Comparison of ENCODE assay signal across 7 mouse cellular contexts in genomic region chr3:67553281-67553680, GRCm38 (mm10). TPM values are rescaled to one million over a fixed set of nuclear protein-coding genes. Genes with fewer than 3 reads are reported as not detected.
DNase-seq lines count a peak whose midpoint lies in the region; ATAC-seq lines count a peak whose summit lies in the region.

No protein-coding gene starts in this region.

- peaks cover 20% of the 10 kb centered on the region for H3K4me1 ChIP-seq in hindbrain, embryonic 13.5 days (replicated peaks)
- H3K4me1 ChIP-seq in hindbrain, embryonic 10.5 days (replicated peaks), result peaks cover 4% of the 10 kb centered on the region; the same call in 1 of the 2 replicates
- no peaks in the 10 kb centered on the region for H3K4me1 ChIP-seq in kidney, embryonic 14.5 days (ENCODE audit: control insufficient read depth, insufficient read depth, low read length)

- H3K36me3 ChIP-seq in hindbrain, embryonic 13.5 days, result no peaks in the 10 kb centered on the region
- H3K36me3 ChIP-seq in hindbrain, embryonic 10.5 days, result no peaks in the 10 kb centered on the region
- no peaks in the 10 kb centered on the region for H3K36me3 ChIP-seq in kidney, embryonic 14.5 days (ENCODE audit: control insufficient read depth, insufficient read depth, low read length)

- H3K9ac ChIP-seq in hindbrain, embryonic 13.5 days, result no peak overlapping the region
- H3K9ac ChIP-seq in kidney, embryonic 14.5 days (ENCODE audit: low read depth, low read length), result no peak overlapping the region

- DNase-seq in hindbrain, embryonic 10.5 days (ENCODE audit: low spot score), result no peak
- peak; percentile 29 for DNase-seq in ES-CJ7 (ENCODE audit: low read depth, low spot score)
- DNase-seq in ZHBTc4 (ENCODE audit: low read depth, low spot score), result peak; percentile 37

- no peak overlapping the region for H3K4me2 ChIP-seq in hindbrain, embryonic 13.5 days
- H3K4me2 ChIP-seq in kidney, embryonic 14.5 days (replicated peaks; ENCODE audit: low read depth, low read length), result no peak overlapping the region

- WGBS in hindbrain, embryonic 13.5 days, result 47% methylated on average over 4 of the region's 4 CpGs
- 46% methylated on average over 4 of the region's 4 CpGs for WGBS in hindbrain, embryonic 10.5 days
- WGBS in kidney, embryonic 14.5 days, result 50% methylated on average over 4 of the region's 4 CpGs

- H3K4me3 ChIP-seq in hindbrain, embryonic 13.5 days, result no peak overlapping the region
- no peak overlapping the region for H3K4me3 ChIP-seq in hindbrain, embryonic 10.5 days
- no peak overlapping the region for H3K4me3 ChIP-seq in kidney, embryonic 14.5 days (ENCODE audit: low read length)

- H3K9me3 ChIP-seq in hindbrain, embryonic 13.5 days, result no peaks in the 10 kb centered on the region
- no peaks in the 10 kb centered on the region for H3K9me3 ChIP-seq in hindbrain, embryonic 10.5 days
- no peaks in the 10 kb centered on the region for H3K9me3 ChIP-seq in kidney, embryonic 14.5 days (ENCODE audit: control insufficient read depth, low read length)

- ATAC-seq in hindbrain, embryonic 13.5 days (ENCODE audit: low FRiP score), result peak; percentile 33
- ATAC-seq in kidney, embryonic 14.5 days (ENCODE audit: low FRiP score, low TSS enrichment), result 0 out of 2 replicates have a peak, but pooled peaks have one; percentile 21
- no peak for ATAC-seq in megakaryocyte, adult 5-6 weeks (ENCODE audit: poor library complexity, severe bottlenecking)
- no peak for ATAC-seq in erythroid progenitor cell, adult 5-6 weeks (replicated peaks; ENCODE audit: low FRiP score, poor library complexity, severe bottlenecking)

- no peaks in the 10 kb centered on the region for H3K27me3 ChIP-seq in hindbrain, embryonic 13.5 days
- H3K27me3 ChIP-seq in hindbrain, embryonic 10.5 days (ENCODE audit: insufficient read depth, poor library complexity, severe bottlenecking), result no peaks in the 10 kb centered on the region
- H3K27me3 ChIP-seq in kidney, embryonic 14.5 days (ENCODE audit: control insufficient read depth, insufficient read depth, low read length), result no peaks in the 10 kb centered on the region

- H3K27ac ChIP-seq in hindbrain, embryonic 13.5 days, result no peak overlapping the region
- H3K27ac ChIP-seq in hindbrain, embryonic 10.5 days, result no peak overlapping the region
- no peak overlapping the region for H3K27ac ChIP-seq in kidney, embryonic 14.5 days (ENCODE audit: low read depth, low read length)

RNA-seq across cellular contexts. Expression of gene Mfsd1, which starts 29.3 kb away (rescaled TPM):
- polyA plus RNA-seq in hindbrain, embryonic 13.5 days (2015; fragmentation: Nextera tagmentation; extraction: Ambion mirVana), result 39.0 and 48.0 TPM in 2 replicates
- 54.4 and 62.7 TPM in 2 replicates for polyA plus RNA-seq in hindbrain, embryonic 10.5 days (2016; fragmentation: Nextera tagmentation; extraction: Ambion mirVana)
- polyA plus RNA-seq in kidney, embryonic 14.5 days (2014; fragmentation: Nextera tagmentation; extraction: Ambion mirVana), result 53.6 and 82.5 TPM in 2 replicates
- 94.3 and 108 TPM in 2 replicates for total RNA-seq in megakaryocyte, adult 5-6 weeks (2015)
- 248 and 267 TPM in 2 replicates for total RNA-seq in megakaryocyte, adult 5-6 weeks (2017)
- total RNA-seq in erythroid progenitor cell, adult 5-6 weeks (2015; ENCODE audit: low replicate concordance), result 19.5 and 23.1 TPM in 2 replicates
- 42.1 and 46.1 TPM in 2 replicates for total RNA-seq in erythroid progenitor cell, adult 5-6 weeks (2017; ENCODE audit: low replicate concordance)

RNA-seq across cellular contexts. Expression of gene Rarres1, which starts 38.0 kb away (rescaled TPM):
- 1.3 TPM in 2 replicates for polyA plus RNA-seq in hindbrain, embryonic 13.5 days (2015; fragmentation: Nextera tagmentation; extraction: Ambion mirVana)
- 1.5 and 2.9 TPM in 2 replicates for polyA plus RNA-seq in hindbrain, embryonic 10.5 days (2016; fragmentation: Nextera tagmentation; extraction: Ambion mirVana)
- polyA plus RNA-seq in kidney, embryonic 14.5 days (2014; fragmentation: Nextera tagmentation; extraction: Ambion mirVana), result 3.1 and 3.4 TPM in 2 replicates
- total RNA-seq in megakaryocyte, adult 5-6 weeks (2015), result not detected in 2 replicates
- total RNA-seq in megakaryocyte, adult 5-6 weeks (2017), result not detected in 2 replicates
- total RNA-seq in erythroid progenitor cell, adult 5-6 weeks (2015; ENCODE audit: low replicate concordance), result not detected in 2 replicates
- total RNA-seq in erythroid progenitor cell, adult 5-6 weeks (2017; ENCODE audit: low replicate concordance), result not detected in 2 replicates

Comparison
In these comparisons a context has a peak if more than half of its experiments do, and no peak if none do; other contexts are left out.
1. ATAC-seq: peak in hindbrain, embryonic 13.5 days (single experiment) and kidney, embryonic 14.5 days (single experiment); none in megakaryocyte, adult 5-6 weeks (single experiment) and erythroid progenitor cell, adult 5-6 weeks (single experiment).